Mouse (Mus musculus) embryo, embryonic 11 days (tissue): ENCODE results near the gene Adgrl4.
A peak's percentile ranks its signal among the peaks of the same experiment; 100 is the strongest.

Source experiments
- DNase-seq: peaks from one replicate; pipeline ENCODE4 v3.0.0-alpha.2; 2015

The Adgrl4 gene

DNA sequence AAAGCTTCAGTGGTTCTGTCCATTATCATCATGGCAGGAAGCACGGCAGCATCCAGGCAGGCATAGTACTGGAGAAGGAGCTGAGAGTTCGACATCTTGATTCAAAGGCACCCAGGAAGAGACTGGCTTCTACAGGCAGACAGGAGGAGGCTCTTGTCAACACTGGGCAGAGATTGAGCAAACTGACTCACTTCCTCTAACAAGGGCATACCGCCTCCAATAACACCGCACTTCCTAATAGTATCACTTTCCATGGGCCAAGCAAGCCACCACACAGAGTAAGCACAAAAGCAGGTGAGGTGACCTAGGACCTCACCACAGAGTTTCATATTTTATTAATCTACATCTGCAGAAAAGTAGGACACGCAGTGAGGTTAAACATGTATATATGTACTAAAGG lies 73.5 kb downstream of the Adgrl4 start:
- DNase-seq, result no peak

DNA sequence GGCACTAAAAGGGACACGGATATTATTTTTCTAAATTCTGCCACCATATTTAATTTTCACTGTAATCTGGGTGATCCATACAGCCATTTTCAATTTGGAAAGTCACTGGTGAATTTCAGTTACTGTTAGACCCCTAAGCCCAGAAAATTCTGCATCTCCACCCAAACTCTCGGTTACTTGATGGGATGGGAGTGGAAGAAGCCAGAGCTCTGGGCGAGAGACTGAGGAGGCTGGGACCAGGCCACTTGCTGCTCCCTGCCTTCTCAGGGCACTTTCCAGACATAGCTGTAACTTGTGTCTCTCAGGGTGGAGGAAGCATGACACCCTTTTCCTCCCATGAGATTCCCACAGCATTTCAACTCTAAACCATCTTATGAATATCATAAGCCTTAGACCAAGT lies 109.5 kb downstream of the Adgrl4 start:
- no peak for DNase-seq

DNA sequence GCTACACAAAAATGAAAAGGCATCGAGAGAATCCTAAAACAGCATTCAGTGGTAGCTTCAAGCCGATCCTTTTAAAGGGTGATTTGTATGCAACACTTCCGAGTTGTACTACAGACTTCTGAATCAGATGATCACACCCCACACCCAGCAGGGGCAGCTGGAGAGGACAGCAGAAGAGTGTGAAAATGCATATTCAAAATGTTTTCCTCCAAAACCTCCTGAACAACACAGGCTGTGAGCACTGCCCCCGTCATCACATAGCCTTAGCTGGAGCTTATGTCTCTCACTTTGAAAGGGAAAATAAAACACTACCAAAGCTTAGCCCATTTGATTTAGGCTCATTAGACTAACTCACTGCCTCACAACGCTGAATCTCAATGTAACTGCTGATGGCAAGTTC lies 113.3 kb downstream of the Adgrl4 start:
- no peak for DNase-seq

DNA sequence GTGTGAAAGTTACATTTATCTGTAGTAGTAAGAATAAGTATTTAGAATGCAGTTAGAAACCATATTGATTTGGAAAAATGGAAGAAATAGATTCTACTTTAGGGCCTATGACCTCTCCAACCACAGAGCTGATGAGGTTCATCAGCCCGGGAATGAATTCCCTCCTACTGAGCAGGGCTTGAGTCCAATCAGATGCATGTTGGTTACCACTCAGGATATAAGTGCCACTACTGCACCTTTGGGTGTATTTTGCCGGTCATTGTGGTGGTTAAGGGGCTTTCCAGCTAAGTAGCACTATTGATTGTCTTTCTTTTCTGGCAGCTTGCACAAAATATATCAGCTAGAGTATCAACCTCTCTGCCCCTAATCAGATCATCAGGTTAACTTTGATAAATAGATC lies 118.9 kb downstream of the Adgrl4 start:
- DNase-seq, result no peak

DNA sequence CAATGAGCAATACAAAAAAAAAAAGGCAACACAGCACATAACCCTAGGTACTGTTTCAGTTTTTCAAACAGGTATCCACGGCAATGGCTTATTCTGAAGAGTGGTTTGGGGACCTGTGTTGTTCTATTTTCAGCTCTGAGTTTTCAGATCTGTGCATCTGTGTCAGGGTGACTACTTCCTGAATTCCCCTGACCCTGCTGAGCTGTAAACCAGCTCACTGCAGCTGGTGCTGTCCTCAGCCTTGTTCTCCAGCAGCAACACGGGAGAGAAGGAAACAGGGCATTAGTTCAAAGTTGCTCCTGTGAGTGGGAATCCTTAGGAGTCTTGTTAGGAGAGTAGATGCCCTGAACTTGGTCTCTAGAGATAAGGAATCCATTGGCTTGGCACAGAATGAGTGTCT lies 119.4 kb downstream of the Adgrl4 start:
- no peak for DNase-seq

DNA sequence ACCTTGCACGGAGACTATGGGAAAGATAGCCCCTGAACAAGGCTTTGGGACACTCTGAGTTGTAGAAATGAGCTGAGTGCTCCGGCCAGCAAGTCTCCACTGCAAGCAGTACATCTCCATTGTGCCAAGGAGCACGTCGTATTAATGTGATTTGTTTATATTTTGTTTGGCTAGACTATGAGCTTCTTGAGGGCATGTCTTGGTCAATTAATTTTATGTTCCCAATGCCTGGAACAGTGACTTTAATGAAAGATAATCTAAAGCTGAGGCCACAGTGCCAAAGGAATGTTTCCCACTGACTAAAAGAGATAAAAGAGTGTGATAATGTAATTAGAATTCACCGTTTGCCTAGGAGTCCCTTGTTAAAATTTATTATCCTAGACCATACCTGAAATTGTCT lies 119.9 kb downstream of the Adgrl4 start:
- DNase-seq, result no peak

DNA sequence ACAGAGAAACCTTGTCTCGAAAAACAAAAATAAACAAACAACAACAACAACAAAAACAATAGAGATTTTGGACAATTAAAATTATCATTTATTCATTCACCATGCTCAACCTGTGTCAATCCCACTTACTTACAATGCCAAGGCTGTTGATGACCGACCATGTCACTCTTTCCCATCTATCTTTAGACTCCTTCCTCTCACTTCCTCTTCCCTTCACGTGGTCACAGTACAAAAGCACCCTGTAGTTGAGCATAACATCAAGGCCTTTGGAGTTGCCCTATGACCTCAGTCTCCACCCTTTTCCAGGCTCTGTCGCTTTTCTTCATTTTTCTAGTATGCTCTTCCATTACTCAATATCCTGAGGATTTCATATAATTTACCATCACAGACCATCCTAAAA lies 120.7 kb downstream of the Adgrl4 start:
- no peak for DNase-seq

DNA sequence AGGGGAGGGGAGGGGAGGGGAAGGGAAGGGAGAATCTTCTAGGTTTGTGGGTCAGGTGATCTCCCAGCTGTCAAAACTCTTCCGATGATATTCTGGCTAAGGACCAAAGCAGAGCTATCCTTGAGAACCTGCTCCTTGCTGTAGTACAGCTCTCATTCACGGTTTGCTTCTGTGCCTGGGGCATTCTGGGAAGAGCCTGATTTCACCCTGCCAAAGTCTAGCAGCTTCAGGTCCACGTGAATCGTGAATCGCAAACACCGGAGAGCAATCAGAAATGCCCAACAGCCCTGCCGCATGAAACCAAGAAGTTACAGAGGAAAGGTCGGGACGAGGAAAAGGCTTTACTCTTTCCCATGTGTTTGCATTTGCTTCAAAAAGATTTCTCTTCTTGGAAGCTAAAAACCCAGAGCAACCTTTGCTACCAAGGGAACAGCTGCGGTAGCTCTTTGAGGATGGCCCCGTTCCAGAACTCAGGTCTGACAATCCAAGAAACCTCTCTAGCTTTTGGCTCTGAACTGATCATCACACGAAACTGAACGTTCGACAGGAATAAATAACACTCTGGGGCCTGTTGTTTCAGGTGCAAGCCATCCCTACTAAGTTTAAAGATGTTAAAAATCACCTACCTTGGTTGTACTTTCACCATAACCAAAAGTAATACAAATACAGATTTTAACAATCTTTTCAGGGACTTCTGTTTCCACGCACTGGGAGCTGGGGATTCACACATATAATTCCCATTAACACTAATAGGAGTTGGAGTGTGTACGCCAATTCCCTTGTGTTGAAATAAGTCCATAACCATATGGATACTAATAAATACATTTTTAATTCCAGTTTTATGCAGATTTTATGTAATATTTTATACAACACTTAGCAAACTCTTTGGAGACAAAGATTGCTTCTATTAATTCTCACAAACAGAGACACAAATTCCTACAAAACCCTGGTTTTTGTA lies 128.3 kb downstream of the Adgrl4 start:
- DNase-seq, result no peak

DNA sequence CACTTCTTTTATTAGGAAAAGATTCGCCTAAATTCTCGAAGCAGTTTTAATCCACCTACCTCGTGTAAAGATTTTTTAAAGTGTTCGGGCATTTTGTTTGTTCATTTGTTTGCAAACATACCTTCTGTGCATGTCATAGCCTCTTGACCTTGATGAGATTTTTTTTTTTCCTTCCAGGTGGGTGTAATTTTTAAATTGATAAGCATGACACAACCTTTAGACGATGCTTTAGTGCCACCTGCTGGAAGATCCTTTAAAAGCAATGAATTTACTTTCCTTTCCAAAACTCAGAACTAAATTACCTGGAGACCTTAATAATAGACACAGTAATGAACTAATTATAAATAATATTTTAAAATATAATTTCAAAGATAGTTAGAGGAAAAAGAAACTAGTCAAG lies 128.9 kb downstream of the Adgrl4 start:
- peak; percentile 56 for DNase-seq

DNA sequence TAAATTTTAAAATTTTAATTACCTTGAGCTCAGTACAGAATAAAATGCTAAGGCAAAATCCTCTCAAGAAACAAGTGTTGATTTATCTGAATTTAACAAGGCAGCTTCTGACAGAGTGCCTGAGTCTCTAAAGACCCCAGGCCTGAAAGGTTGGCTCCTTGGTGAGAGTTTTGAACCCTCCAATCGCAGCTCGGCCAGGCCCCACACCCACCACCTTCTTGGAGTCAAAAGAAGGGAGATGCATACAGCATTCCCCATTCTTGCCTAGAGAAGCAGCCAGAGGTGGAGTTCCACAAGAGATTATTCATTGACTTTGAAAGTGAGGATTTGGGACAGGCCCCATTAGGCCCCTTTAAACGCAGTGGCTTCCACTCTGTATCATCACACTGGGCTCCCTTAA lies 129.9 kb downstream of the Adgrl4 start:
- DNase-seq, result no peak

DNA sequence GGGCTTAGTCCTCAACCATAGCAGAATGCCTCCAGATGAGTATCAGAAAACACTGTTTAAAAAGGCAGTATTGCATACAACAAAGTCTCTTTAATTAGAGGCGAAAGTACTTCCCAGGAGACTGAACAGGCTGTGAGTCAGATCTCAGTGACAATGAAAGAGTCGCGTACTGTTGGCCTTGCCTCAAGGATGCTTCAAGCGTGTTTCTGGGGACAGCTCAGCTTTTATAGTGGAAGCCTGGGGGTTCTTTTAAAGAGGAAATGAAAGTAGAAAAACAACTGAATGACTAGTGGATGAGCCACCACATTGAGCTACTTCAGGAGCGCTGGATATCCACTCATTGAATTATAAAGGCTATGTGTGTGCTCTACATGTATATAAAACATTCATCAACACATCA lies 134.4 kb downstream of the Adgrl4 start:
- no peak for DNase-seq

DNA sequence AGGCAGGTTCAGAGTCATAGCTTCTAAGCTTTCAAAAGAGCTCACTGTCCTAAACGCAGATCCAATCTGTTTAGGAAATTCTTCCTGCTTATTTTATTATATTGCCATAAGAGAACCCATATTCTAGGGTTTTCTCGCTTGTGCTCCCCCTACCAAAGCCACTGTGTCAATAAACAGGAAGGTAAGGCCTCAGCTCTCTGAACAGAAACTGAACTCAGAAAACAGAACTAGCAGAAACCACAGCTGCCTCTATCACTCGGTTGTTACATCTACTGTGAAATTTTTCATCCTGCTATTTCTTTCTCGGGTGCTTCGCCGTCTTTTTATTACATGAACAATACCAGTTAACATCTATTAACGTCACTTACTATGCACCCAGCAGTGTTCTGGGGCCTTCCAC lies 137.6 kb downstream of the Adgrl4 start:
- DNase-seq, result no peak

DNA sequence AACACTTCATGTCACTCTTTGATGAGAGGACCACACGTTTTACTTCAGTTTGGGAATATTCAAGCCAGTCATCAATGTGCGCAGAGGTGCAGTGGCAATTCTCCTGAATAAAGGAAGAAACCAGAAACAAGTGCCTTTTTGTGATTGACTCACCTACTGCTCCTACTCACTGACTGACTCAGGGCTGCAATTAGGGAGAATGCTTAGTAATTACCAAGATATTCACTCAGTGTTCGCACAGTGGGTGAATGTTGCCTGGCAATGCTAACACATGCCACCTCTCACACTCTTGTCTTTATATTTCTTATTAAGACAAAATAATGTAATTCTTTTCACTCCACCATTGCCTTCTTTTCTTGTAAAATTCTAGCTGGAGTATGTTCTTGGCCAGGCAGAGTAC lies 138.5 kb downstream of the Adgrl4 start:
- DNase-seq, result no peak

DNA sequence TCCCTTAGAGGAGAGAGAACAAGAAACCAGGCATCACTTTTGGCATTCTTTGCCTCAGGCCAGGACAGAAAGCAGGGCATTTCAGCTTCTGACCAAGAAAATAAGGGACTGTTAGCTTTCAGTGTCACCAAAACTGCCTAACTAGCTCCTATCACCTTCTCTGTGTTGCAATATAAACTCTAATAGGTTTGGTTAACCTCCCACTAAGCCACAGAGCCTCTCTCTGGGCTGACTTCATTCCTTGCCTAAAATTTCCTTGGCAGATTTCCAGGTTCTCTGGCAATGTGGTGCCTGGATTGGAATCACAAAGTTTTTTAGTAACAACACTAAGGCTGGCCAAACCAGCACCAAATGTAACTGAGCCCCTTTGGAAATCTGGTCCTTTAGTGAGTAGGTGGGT lies 154.2 kb downstream of the Adgrl4 start:
- no peak for DNase-seq
